Mouse (Mus musculus) hindbrain, embryonic 12.5 days (tissue): ENCODE measurements around the gene Pdlim7. TPM values are rescaled to one million over a fixed set of nuclear protein-coding genes. Genes with fewer than 3 reads are reported as not detected.
A peak's percentile ranks its signal among the peaks of the same experiment; 100 is the strongest.

Source experiments
- ATAC-seq: fragments of 200-750 bp; cut with Nextera tagmentation; 2 replicates; pipeline ENCODE4 v1.8.0; 2017; ENCODE audit warnings: moderate TSS enrichment; ENCODE audit not compliant: low FRiP score
- H3K27ac ChIP-seq: fragments of 300-500 bp; sonication (generic); 2 replicates; pipeline ENCODE4 v1.5.1; 2016; ENCODE audit warnings: mild to moderate bottlenecking
- H3K27me3 ChIP-seq: fragments of 300-500 bp; sonication (generic); 2 replicates; pipeline ENCODE4 v1.6.1; 2016; ENCODE audit warnings: mild to moderate bottlenecking
- H3K36me3 ChIP-seq: fragments of 300-500 bp; sonication (generic); 2 replicates; pipeline ENCODE4 v1.6.1; 2016; ENCODE audit warnings: mild to moderate bottlenecking
- H3K4me1 ChIP-seq: fragments of 300-500 bp; sonication (generic); 2 replicates; pipeline ENCODE4 v1.6.1; 2016
- H3K4me2 ChIP-seq: fragments of 300-500 bp; sonication (generic); replicated peaks from 2 replicates; pipeline ENCODE4 v1.6.1; 2016; ENCODE audit warnings: mild to moderate bottlenecking
- H3K4me3 ChIP-seq: fragments of 300-500 bp; sonication (generic); 2 replicates; pipeline ENCODE4 v1.5.1; 2016; ENCODE audit warnings: mild to moderate bottlenecking
- H3K9ac ChIP-seq: fragments of 300-500 bp; sonication (generic); 2 replicates; pipeline ENCODE4 v1.6.1; 2016; ENCODE audit warnings: mild to moderate bottlenecking, moderate library complexity
- H3K9me3 ChIP-seq: fragments of 300-500 bp; sonication (generic); replicated peaks from 2 replicates; pipeline ENCODE4 v1.6.1; 2016; ENCODE audit warnings: mild to moderate bottlenecking
- WGBS: fragments of 180-500 bp; shearing (Covaris S2); methylation state at CpG from one replicate; pipeline ENCODE4 v1.1.7; 2016; 5-methylcytosine and 5-hydroxymethylcytosine counted together
- polyA plus RNA-seq: library from polyadenylated mRNA; unstranded; fragments of >200 nt; fragmentation: Nextera tagmentation; extraction: Ambion mirVana; gene quantifications from 2 replicates; pipeline ENCODE4 v1.2.1, GENCODE M21; 2016

The Pdlim7 gene
- polyA plus RNA-seq, 1 experiment from 2014 or later = 154 TPM

DNA sequence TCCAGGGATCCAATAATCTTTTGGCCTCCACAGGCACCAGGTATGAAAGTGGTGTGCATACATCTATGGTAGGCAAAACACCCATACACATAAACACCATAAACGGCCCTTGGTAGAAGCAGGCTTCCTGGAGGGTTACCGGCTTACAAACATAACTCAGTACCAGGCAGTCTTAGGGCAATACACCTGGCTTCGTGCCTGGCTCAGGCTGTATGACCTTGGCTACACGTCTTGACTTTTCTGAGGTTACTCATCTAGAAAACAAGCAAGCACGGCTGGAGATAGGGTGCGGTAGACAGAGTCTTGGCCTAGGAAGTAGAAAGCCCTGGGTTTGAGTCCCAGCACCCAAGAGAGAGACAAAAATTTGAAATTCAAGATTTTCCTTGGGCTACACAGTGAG lies 16.8 kb downstream of the Pdlim7 start:
- Histone ChIP-seq H3K4me3 (no peak overlapping the region), H3K36me3 (peaks cover 9% of the 10 kb centered on the region; the same call in 1 of the 2 replicates), H3K27me3 (no peaks in the 10 kb centered on the region; the same call in 1 of the 2 replicates), H3K9me3 (no peaks in the 10 kb centered on the region), H3K4me1 (peaks cover 29% of the 10 kb centered on the region), H3K4me2 (no peak overlapping the region), H3K27ac (no peak overlapping the region), H3K9ac (no peak overlapping the region)
- no peak for ATAC-seq
- 89% methylated on average over 6 of the region's 6 CpGs for WGBS

DNA sequence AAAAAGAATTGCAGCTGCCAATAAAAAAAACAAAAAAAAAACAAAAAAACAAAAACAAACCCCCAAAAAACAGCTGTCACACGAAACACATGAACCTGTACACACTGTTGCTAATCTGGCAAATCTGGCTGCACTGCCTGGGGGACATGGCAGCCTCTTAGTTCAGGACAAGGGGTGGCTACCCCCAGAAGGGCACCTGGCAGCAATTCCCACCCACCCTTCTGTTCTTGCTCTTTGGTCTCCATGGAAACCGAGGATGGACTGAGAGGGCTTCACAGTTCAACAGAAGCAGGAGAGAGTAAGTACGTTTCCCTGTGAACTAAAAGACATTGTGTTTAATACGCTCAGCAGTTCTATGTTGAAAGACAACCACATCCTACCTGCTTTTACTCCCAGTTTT lies 17.8 kb downstream of the Pdlim7 start:
- WGBS = 20% methylated on average over 4 of the region's 4 CpGs
- Histone ChIP-seq H3K27me3 (no peaks in the 10 kb centered on the region; the same call in 1 of the 2 replicates), H3K36me3 (peaks cover 9% of the 10 kb centered on the region; the same call in 1 of the 2 replicates), H3K27ac (no peak overlapping the region), H3K4me1 (peaks cover 29% of the 10 kb centered on the region), H3K4me2 (0 out of 2 replicates have a peak overlapping the region, but pooled peaks have one; percentile 9), H3K9me3 (no peaks in the 10 kb centered on the region), H3K4me3 (no peak overlapping the region), H3K9ac (no peak overlapping the region)
- no peak for ATAC-seq

DNA sequence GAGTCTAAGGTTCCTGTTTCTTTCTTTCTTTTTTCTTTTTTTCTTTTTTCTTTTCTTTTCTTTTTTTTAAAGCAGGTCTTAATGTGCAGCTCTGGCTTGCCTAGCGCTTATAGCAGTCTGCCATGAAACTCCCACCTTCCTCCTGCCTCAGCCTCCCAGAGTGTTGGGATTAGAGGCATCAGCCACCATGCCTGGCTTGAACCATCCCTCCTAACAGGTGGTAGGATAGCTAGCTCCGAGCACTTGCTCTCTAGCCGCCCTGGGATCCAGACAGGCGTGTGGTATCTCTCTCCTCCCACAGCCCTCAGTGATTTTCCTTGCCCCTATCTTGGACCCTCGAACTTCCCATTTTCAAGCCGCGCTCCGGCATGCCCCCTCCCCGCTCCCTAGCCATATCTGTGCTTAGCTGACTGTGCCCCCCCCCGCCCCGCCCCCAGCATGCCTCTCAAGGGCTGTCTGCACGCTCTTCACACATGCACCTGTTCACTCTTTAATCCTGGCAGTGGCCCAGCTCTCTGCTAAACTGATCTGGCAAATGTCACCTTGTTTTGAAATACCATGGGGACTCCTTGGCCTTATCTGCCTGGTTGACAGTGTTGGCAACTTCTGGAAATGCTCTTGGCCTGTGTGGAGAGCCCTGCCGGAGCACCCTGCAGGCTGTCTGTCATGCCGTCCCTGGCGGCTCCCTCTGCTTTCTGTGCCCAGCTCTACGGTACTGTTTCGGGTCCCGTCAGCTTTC lies 18.4 kb downstream of the Pdlim7 start:
- Histone ChIP-seq H3K9me3 (no peaks in the 10 kb centered on the region), H3K4me1 (peaks cover 29% of the 10 kb centered on the region), H3K27ac (no peak overlapping the region), H3K4me2 (no peak overlapping the region), H3K4me3 (no peak overlapping the region), H3K9ac (peak overlapping the region; percentile 18; the same call in 1 of the 2 replicates), H3K36me3 (peaks cover 9% of the 10 kb centered on the region; the same call in 1 of the 2 replicates), H3K27me3 (no peaks in the 10 kb centered on the region; the same call in 1 of the 2 replicates)
- WGBS = 24% methylated on average over 18 of the region's 18 CpGs
- ATAC-seq = no peak

DNA sequence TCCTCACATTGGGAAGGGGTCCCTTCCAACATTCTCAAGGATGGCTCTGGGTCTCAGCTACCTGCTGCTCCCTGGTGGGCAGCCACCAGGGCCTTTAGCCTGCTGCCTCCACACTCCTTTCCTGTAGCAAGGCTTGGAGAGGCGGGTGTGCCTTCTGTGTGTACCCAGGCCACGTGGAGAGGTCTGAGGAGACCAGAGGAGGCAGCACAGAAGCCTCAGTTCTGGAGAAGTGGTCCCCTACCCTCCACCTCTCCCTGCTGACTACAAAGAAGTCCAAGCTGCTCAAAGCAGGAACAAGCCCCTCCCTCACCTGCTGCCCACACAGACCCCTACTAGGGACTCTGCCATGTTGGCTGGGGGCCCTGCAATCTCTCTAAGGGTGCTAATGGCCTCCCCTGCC lies 19.2 kb downstream of the Pdlim7 start:
- no peak overlapping the region for H3K4me2 ChIP-seq
- H3K27me3 ChIP-seq = no peaks in the 10 kb centered on the region; the same call in 1 of the 2 replicates
- H3K9ac ChIP-seq = no peak overlapping the region
- no peaks in the 10 kb centered on the region for H3K9me3 ChIP-seq
- peaks cover 9% of the 10 kb centered on the region; the same call in 1 of the 2 replicates for H3K36me3 ChIP-seq
- ATAC-seq = no peak
- no peak overlapping the region for H3K27ac ChIP-seq
- peaks cover 29% of the 10 kb centered on the region for H3K4me1 ChIP-seq
- 39% methylated on average over 2 of the region's 2 CpGs for WGBS
- no peak overlapping the region for H3K4me3 ChIP-seq

DNA sequence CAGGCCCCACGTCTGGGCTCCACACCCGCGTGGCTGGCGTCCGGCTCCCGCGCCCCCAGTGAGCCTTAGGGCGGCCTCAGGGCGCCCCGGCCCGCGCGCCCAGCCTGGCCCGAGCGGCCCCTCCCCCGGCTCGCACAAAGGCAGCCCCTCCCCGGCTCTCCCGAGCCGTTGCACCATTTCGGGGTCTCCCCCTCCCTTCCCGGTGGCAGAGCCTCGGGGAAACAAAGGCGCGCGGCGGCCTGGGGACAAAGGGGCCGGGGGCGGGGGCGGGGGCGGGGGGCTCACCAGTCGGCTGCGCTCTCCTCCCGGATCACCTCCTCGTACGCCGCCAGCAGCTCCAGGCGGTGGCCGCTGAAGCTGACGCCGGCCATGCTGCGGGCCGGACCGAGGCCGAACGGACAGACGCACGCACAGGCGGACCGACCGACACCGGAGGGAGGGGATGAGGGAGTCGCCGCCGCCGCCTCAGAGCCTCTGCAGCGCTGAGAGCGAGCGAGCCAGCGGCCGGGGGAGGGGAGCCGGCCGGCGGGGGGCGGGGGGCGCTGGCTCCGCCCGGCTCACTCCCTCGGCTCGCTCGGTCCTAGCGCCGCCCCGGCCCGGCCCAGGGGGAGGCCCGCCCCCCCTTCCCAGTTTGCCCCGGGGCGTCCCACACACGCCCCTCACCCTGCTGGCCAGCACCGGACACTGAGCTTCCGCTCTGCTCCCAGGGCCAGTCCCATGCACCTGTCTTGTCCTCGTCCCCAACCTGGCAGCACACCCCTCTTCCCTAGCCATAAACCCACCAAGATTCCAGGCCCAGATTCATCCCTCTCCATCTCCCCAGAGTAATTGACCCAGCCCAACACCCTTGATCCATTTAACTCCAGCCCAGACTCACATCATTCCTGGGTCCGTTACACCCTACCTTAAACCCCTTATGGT lies 25.6 kb downstream of the Pdlim7 start, which contains the start of gene Dbn1:
Gene Dbn1 (minus strand): TSS at position 534 of the 921 bp plus-strand sequence.
- peak; percentile 78 for ATAC-seq
- H3K4me1 ChIP-seq = peaks cover 43% of the 10 kb centered on the region
- H3K36me3 ChIP-seq = peaks cover 5% of the 10 kb centered on the region
- peak within 1 kb of the TSS; percentile 98 for H3K4me3 ChIP-seq
- no peaks in the 10 kb centered on the region; the same call in 1 of the 2 replicates for H3K27me3 ChIP-seq
- H3K9ac ChIP-seq = peak within 1 kb of the TSS; percentile 100
- H3K9me3 ChIP-seq = no peaks in the 10 kb centered on the region
- peak within 1 kb of the TSS; percentile 99 for H3K27ac ChIP-seq
- under 1% methylated on average over 41 of the region's 83 CpGs for WGBS
- H3K4me2 ChIP-seq = peak within 1 kb of the TSS; percentile 96

DNA sequence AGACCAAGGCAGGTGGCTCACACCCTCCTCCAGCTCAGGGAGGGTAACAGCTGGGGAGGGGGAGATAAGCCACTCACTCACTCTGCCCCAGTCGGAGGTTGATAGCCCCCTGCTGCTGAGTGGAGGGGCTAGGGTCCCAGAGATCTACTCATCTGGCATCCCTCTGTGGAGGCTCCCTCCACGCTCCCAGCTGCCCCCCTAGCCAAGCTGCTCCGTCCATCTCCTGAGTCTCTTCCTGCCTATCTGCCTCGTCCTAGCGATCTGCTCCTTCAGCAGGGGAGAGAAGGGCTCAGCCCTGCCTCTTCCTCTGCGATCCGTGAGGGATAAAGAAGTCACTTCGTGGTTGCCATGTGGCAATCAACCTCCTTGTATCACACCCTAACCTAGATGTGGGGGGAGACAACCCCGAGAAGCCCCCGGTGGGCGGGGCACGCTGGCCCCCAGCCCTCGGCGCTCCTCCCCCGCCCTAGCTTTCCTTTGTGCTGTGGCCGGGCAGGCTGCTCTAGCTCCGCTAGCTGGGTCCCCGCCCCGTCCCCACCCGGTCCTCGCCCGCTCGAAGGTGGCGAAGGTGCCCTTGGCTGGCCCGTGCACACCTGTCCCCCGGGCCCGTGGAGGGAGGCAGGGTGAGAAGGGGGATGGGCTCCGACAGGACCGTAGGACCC lies 26.4 kb downstream of the Pdlim7 start:
- peak overlapping the region; percentile 99 for H3K27ac ChIP-seq
- peak; percentile 35 for ATAC-seq
- peak overlapping the region; percentile 96 for H3K4me2 ChIP-seq
- H3K36me3 ChIP-seq = peaks cover 13% of the 10 kb centered on the region
- H3K4me1 ChIP-seq = peaks cover 49% of the 10 kb centered on the region
- 0% methylated on average over 25 of the region's 29 CpGs for WGBS
- H3K4me3 ChIP-seq = peak overlapping the region; percentile 98
- H3K27me3 ChIP-seq = no peaks in the 10 kb centered on the region
- H3K9ac ChIP-seq = peak overlapping the region; percentile 100
- H3K9me3 ChIP-seq = no peaks in the 10 kb centered on the region

DNA sequence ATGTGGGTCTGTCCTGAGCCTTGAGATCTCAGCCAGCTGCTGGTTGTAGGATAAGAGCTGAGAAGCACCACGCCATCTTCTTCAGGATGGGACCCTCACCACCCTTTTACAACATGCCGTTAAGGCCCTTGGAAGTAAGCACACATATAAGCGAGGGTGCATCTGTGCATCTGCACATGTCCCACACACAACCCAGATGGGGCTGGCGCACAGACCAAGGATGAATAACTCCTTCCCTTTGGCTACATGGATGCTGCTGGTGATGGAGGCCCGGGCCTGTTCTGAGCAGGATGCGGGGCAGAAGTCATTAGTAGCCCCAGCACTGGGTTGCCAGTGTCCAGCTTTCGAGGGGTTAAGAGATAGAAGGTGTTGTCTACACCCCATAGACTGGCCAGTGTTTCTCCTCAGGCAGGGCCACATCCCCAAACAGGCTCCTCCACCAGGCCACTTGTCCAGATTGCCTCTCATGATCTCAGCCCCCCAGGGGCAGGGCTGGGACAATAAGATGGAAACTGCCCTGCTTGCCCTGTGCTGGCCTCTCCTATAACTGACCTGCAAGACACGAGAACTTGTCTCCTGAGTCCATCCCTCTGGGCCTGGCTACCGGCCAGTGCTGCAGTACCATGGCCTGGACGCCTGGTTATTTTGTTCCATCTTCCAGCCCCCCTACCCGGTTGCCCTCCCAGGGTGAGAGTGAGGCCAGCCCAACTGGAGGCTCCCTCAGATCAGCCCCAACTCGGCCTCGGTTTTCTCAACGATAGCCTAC lies 27.3 kb downstream of the Pdlim7 start:
- H3K4me2 ChIP-seq = peak overlapping the region; percentile 96
- no peaks in the 10 kb centered on the region for H3K9me3 ChIP-seq
- H3K36me3 ChIP-seq = peaks cover 22% of the 10 kb centered on the region
- peaks cover 49% of the 10 kb centered on the region for H3K4me1 ChIP-seq
- no peak for ATAC-seq
- H3K9ac ChIP-seq = peak overlapping the region; percentile 100
- 35% methylated on average over 14 of the region's 14 CpGs for WGBS
- H3K27me3 ChIP-seq = no peaks in the 10 kb centered on the region
- peak overlapping the region; percentile 99 for H3K27ac ChIP-seq
- H3K4me3 ChIP-seq = peak overlapping the region; percentile 98

DNA sequence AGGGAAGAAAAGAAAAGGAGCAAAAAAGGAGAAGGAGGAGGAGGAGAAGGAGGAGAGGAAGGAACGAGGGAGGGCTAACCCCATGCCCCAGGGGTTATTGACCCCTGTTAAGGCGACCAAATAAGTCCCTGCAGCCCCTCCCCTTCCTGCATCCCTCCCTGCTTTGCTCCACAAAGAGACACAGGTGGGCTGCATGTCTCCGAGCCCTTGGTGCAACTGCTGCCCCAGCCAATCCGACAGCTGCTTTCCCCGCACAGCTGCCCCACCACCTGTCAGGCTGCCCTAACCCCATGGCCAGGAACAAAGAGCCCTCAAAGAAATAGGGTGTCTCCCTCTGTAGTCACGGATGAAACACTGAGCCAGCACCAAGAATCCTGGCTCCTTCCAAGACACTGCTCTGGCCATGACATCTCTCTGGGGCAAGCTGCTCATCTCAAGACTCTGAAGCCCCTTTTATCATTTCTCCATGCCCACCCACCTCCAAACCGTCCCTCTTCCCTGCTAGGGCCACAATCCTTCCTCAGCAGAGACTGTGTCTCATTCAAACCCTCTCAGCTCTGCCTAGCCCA lies 28.9 kb downstream of the Pdlim7 start:
- Histone ChIP-seq H3K27ac (peak overlapping the region; percentile 99), H3K27me3 (no peaks in the 10 kb centered on the region), H3K36me3 (peaks cover 38% of the 10 kb centered on the region), H3K4me2 (peak overlapping the region; percentile 96), H3K4me3 (peak overlapping the region; percentile 98), H3K9me3 (no peaks in the 10 kb centered on the region), H3K9ac (peak overlapping the region; percentile 100), H3K4me1 (peaks cover 49% of the 10 kb centered on the region)
- ATAC-seq = no peak
- 17% methylated on average over 6 of the region's 7 CpGs for WGBS

DNA sequence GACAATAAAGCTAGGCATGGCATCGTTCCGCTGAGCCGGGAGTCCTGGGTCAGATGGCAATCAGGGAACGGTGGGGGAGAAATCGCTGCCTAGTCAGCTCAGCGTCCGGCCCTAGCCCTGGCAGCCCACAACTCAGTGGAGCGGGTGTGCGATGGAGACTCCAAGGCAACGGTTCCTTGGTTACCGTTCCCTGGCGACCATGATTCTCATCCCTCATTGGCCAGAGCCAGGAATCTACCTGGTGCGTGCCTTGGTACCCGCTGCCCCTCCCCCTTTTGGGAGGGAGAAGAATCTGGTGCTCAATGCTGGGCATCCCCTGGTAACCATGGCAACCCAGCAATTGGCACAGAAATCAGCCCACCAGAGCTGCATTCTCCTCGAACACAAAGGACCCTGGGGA lies 29.9 kb downstream of the Pdlim7 start:
- Histone ChIP-seq H3K9me3 (no peaks in the 10 kb centered on the region), H3K4me3 (peak overlapping the region; percentile 98), H3K27ac (peak overlapping the region; percentile 99), H3K36me3 (peaks cover 48% of the 10 kb centered on the region), H3K9ac (peak overlapping the region; percentile 59), H3K4me1 (peaks cover 49% of the 10 kb centered on the region), H3K4me2 (peak overlapping the region; percentile 96), H3K27me3 (no peaks in the 10 kb centered on the region)
- ATAC-seq = peak; percentile 72
- 12% methylated on average over 15 of the region's 15 CpGs for WGBS

DNA sequence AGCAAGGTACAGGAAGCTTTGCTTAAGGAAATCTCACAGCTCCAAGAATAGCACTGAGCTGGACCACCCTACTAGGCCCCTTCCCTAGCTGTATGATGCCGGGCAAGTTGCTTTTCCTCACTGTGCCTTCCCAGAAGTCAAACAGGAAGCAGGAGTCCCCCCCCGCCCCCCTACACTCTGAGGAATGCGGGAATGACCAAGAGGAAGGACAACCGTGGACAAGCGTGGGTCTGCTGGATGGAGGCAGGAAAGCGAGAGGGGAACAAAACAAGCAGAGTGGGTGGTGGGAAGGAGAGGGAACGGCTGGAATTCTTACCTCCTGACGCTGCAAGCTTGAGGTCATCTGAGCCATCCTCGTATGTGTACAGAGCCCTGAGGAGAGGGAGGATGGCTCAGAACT lies 30.4 kb downstream of the Pdlim7 start:
- 30% methylated on average over 9 of the region's 9 CpGs for WGBS
- Histone ChIP-seq H3K4me2 (peak overlapping the region; percentile 96), H3K4me1 (peaks cover 45% of the 10 kb centered on the region), H3K27me3 (no peaks in the 10 kb centered on the region), H3K9ac (peak overlapping the region; percentile 59), H3K4me3 (peak overlapping the region; percentile 98), H3K9me3 (no peaks in the 10 kb centered on the region), H3K27ac (peak overlapping the region; percentile 99), H3K36me3 (peaks cover 51% of the 10 kb centered on the region)
- no peak for ATAC-seq

DNA sequence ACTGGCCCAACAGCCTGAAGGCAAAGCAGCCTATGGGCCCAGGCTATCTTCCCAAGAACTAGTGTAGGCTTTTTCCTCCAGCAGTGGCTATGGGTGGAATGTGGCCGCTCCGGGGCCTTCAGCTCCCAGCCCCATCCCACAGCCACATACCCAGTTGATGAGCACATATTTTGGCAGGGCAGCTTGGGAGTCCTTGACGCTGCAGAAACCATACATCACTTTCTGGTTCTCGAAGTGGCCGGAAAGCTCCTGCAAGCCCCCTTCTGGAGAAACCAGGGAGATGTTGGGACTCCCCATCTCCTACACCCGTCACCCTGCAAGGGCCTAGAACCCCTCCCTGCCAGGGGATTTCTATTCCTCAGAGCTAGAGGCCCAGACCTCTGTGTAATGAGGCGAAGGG lies 30.9 kb downstream of the Pdlim7 start:
- no peaks in the 10 kb centered on the region for H3K27me3 ChIP-seq
- H3K4me3 ChIP-seq = no peak overlapping the region

More for the DNA sequence above, 30.9 kb downstream of the Pdlim7 start:
- Histone ChIP-seq H3K36me3 (peaks cover 57% of the 10 kb centered on the region), H3K9me3 (no peaks in the 10 kb centered on the region), H3K4me1 (peaks cover 44% of the 10 kb centered on the region), H3K27ac (peak overlapping the region; percentile 99), H3K9ac (no peak overlapping the region), H3K4me2 (peak overlapping the region; percentile 96)
- WGBS = 81% methylated on average over 7 of the region's 7 CpGs
- ATAC-seq = no peak
